Mouse (Mus musculus): ENCODE measurements around the gene Aicda. TPM values are rescaled to one million over a fixed set of nuclear protein-coding genes. Genes with fewer than 3 reads are reported as not detected.

Gene Aicda
- total and polyA plus RNA-seq, 2 experiments from 2014 or later = 0.11 to 0.49 TPM

DNA sequence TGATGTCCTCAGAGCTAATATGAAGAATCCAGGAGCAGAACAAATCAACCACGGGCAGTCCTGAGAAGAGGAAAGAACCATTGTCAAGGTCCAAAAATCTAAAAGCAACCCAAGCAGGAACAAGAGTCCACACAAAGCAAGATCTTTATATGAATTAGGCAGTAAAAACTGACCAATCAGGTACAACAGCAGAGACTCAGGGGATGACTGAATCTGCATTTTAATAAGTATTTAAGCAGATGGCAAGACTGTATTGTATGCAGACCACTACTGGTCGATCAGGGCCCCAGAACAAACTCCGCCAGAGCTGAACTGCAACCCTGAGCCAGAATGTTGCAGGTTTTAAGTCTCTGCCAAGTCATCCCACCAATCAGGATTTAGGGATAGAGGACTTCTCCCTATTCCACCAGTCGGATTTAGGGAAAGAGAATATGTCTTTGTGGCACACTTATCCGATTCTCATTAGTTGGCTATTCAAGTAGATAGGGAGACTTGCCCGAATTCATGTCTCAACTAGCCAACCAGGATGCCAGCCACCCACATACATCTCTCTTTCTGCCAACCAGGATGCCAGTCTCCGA lies 46.6 kb downstream of the Aicda start:
- Histone ChIP-seq H3K27me3 (ENCODE audit: insufficient read depth, low read length) (no peaks in the 10 kb centered on the region), H3K36me3 (ENCODE audit: insufficient read depth, low read length) (no peaks in the 10 kb centered on the region), H3K9ac (replicated peaks; ENCODE audit: low read length, poor library complexity, severe bottlenecking) (no peak overlapping the region), H3K27ac (ENCODE audit: low read depth, low read length) (no peak overlapping the region), H3K4me3 (ENCODE audit: low read depth, low read length) (no peak overlapping the region), H3K4me1 (ENCODE audit: insufficient read depth, low read length) (no peaks in the 10 kb centered on the region), H3K4me2 (ENCODE audit: low read depth, low read length, poor library complexity, severe bottlenecking) (no peak overlapping the region), H3K9me3 (ENCODE audit: low read length) (no peaks in the 10 kb centered on the region)
- WGBS = 73% methylated on average over 7 of the region's 7 CpGs
- ATAC-seq (ENCODE audit: low FRiP score) (no peak), DNase-seq (ENCODE audit: low spot score) (no peak)
- no peak for TF ChIP-seq CTCF (IDR thresholded peaks at IDR 0.05)

GRCm38 (mm10) chr6:122601031-122601430 lies 47.4 kb downstream of the Aicda start:
- H3K9me3 ChIP-seq (ENCODE audit: low read length) = no peaks in the 10 kb centered on the region
- 94% methylated on average over 4 of the region's 4 CpGs for WGBS
- no peaks in the 10 kb centered on the region for H3K4me1 ChIP-seq (ENCODE audit: insufficient read depth, low read length)
- no peak for ATAC-seq (ENCODE audit: low FRiP score)
- H3K9ac ChIP-seq (replicated peaks; ENCODE audit: low read length, poor library complexity, severe bottlenecking) = no peak overlapping the region
- no peak for DNase-seq (ENCODE audit: low spot score)
- no peaks in the 10 kb centered on the region for H3K27me3 ChIP-seq (ENCODE audit: insufficient read depth, low read length)
- no peak overlapping the region for H3K4me3 ChIP-seq (ENCODE audit: low read depth, low read length)
- no peak for TF ChIP-seq CTCF (IDR thresholded peaks at IDR 0.05)
- H3K4me2 ChIP-seq (ENCODE audit: low read depth, low read length, poor library complexity, severe bottlenecking) = no peak overlapping the region
- no peaks in the 10 kb centered on the region for H3K36me3 ChIP-seq (ENCODE audit: insufficient read depth, low read length)
- no peak overlapping the region for H3K27ac ChIP-seq (ENCODE audit: low read depth, low read length)

- Histone ChIP-seq H3K36me3 (ENCODE audit: insufficient read depth, low read length) (no peaks in the 10 kb centered on the region), H3K27me3 (ENCODE audit: insufficient read depth, low read length) (no peaks in the 10 kb centered on the region), H3K4me1 (ENCODE audit: insufficient read depth, low read length) (no peaks in the 10 kb centered on the region), H3K27ac (ENCODE audit: low read depth, low read length) (no peak overlapping the region), H3K4me3 (ENCODE audit: low read depth, low read length) (peak overlapping the region; percentile 39; the same call in 1 of the 2 replicates), H3K9ac (replicated peaks; ENCODE audit: low read length, poor library complexity, severe bottlenecking) (no peak overlapping the region), H3K9me3 (ENCODE audit: low read length) (no peaks in the 10 kb centered on the region), H3K4me2 (ENCODE audit: low read depth, low read length, poor library complexity, severe bottlenecking) (no peak overlapping the region)
- 91% methylated on average over 3 of the region's 3 CpGs for WGBS
- TF ChIP-seq CTCF (IDR thresholded peaks at IDR 0.05) = no peak
- DNase-seq (ENCODE audit: low spot score) (no peak), ATAC-seq (ENCODE audit: low FRiP score) (no peak)
Measured at GRCm38 (mm10) chr6:122601615-122602014, 48.0 kb downstream of the Aicda start.

DNA sequence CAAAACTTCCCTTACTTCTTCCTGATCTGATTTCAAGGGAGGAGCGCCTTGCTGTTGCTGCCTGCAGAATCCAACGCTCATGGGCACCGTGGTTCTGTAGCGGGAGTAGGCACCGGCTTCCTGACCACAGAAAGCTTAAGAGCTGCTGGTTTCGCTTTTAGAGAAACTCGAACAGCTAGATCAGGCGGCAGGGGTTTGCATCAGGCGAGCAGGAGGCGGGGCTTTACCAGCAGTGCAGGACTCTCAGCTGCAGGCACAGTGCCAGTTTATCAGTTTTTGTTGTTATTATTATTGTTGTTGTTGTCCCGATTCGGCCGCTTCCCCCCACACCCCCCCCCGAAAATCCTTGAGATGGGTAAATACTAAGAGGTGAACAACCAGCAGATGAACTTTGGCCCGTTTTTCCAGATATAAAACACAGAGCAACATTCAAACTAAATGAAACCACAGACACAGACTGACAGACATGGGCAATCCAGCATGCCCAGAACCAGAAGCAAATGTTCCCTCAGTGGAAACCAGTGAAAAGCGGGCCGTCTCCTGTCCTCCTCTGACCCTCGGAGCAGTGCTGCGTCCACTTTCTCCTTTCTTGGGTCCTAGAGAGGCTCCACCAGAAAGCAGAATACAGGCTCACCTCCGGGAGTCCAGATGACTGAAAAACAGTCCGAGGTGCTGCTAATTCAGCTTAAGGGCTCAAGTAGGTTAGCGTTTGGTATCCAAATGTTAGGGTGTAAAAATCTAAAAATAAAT lies 48.8 kb downstream of the Aicda start, which contains the start of gene Apobec1:
Gene Apobec1, minus strand, starts transcription at position 203 of the 750 bp plus-strand sequence.
- DNase-seq (ENCODE audit: low spot score) = peak; percentile 68
- 0 out of 2 replicates have a peak, but pooled peaks have one; percentile 34 for ATAC-seq (ENCODE audit: low FRiP score)
- no peak for TF ChIP-seq CTCF (IDR thresholded peaks at IDR 0.05)
- Histone ChIP-seq H3K4me1 (ENCODE audit: insufficient read depth, low read length) (no peaks in the 10 kb centered on the region), H3K9ac (replicated peaks; ENCODE audit: low read length, poor library complexity, severe bottlenecking) (peak within 1 kb of the TSS; percentile 54), H3K4me2 (ENCODE audit: low read depth, low read length, poor library complexity, severe bottlenecking) (peak within 1 kb of the TSS; percentile 62), H3K9me3 (ENCODE audit: low read length) (no peaks in the 10 kb centered on the region), H3K4me3 (ENCODE audit: low read depth, low read length) (peak within 1 kb of the TSS; percentile 39), H3K27me3 (ENCODE audit: insufficient read depth, low read length) (no peaks in the 10 kb centered on the region), H3K27ac (ENCODE audit: low read depth, low read length) (no peak within 1 kb of the TSS), H3K36me3 (ENCODE audit: insufficient read depth, low read length) (no peaks in the 10 kb centered on the region)
- 6% methylated on average over 22 of the region's 22 CpGs for WGBS

GRCm38 (mm10) chr6:122602992-122603322 lies 49.4 kb downstream of the Aicda start:
- H3K27me3 ChIP-seq (ENCODE audit: insufficient read depth, low read length) = no peaks in the 10 kb centered on the region
- no peak overlapping the region for H3K9ac ChIP-seq (replicated peaks; ENCODE audit: low read length, poor library complexity, severe bottlenecking)
- TF ChIP-seq CTCF (IDR thresholded peaks at IDR 0.05) = no peak
- H3K27ac ChIP-seq (ENCODE audit: low read depth, low read length) = no peak overlapping the region
- peak overlapping the region; percentile 39; the same call in 1 of the 2 replicates for H3K4me3 ChIP-seq (ENCODE audit: low read depth, low read length)
- DNase-seq (ENCODE audit: low spot score) = no peak
- no peak for ATAC-seq (ENCODE audit: low FRiP score)
- WGBS = 46% methylated on average over 1 of the region's 1 CpGs
- no peaks in the 10 kb centered on the region for H3K36me3 ChIP-seq (ENCODE audit: insufficient read depth, low read length)
- H3K4me1 ChIP-seq (ENCODE audit: insufficient read depth, low read length) = no peaks in the 10 kb centered on the region
- H3K4me2 ChIP-seq (ENCODE audit: low read depth, low read length, poor library complexity, severe bottlenecking) = peak overlapping the region; percentile 62
- H3K9me3 ChIP-seq (ENCODE audit: low read length) = no peaks in the 10 kb centered on the region

DNA sequence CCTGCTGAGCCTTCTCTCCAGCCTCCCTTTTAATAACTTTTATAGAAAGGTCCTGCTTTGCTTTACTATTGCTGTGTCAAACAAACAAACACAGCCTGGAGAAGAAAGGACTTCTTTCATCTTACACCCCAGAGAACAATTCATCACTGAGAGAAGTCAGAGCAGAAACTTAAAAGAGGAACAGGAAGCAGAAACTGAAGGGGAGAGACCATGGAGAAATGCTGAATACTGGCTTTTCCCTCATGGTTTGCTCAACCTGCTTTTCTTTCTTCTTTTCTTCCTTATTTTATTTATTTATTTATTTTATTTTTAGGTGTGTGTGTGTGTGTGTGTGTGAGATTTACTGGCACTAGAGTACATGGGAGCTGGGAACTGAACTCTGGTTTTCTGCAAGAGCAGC lies 50.7 kb downstream of the Aicda start:
- H3K9me3 ChIP-seq (ENCODE audit: low read length) = no peaks in the 10 kb centered on the region
- no peak for DNase-seq (ENCODE audit: low spot score)
- no peaks in the 10 kb centered on the region for H3K27me3 ChIP-seq (ENCODE audit: insufficient read depth, low read length)
- H3K9ac ChIP-seq (replicated peaks; ENCODE audit: low read length, poor library complexity, severe bottlenecking) = no peak overlapping the region
- H3K4me3 ChIP-seq (ENCODE audit: low read depth, low read length) = no peak overlapping the region
- no peak for TF ChIP-seq CTCF (IDR thresholded peaks at IDR 0.05)
- no peaks in the 10 kb centered on the region for H3K4me1 ChIP-seq (ENCODE audit: insufficient read depth, low read length)
- H3K36me3 ChIP-seq (ENCODE audit: insufficient read depth, low read length) = no peaks in the 10 kb centered on the region
- H3K27ac ChIP-seq (ENCODE audit: low read depth, low read length) = no peak overlapping the region
- no peak for ATAC-seq (ENCODE audit: low FRiP score)
- H3K4me2 ChIP-seq (ENCODE audit: low read depth, low read length, poor library complexity, severe bottlenecking) = no peak overlapping the region
